Mouse (Mus musculus) cerebellum, adult 9-11 months (tissue): ENCODE data around the gene Efcc1.
"Not testable (repeated sequence)": the region's sequence is repeated elsewhere in the genome, so short reads cannot be mapped to it uniquely, and the experiment has no call there.

ENCODE experiments used
- DNase-seq: peaks from one replicate; pipeline ENCODE4 v3.0.0; 2022

Gene Efcc1

DNA sequence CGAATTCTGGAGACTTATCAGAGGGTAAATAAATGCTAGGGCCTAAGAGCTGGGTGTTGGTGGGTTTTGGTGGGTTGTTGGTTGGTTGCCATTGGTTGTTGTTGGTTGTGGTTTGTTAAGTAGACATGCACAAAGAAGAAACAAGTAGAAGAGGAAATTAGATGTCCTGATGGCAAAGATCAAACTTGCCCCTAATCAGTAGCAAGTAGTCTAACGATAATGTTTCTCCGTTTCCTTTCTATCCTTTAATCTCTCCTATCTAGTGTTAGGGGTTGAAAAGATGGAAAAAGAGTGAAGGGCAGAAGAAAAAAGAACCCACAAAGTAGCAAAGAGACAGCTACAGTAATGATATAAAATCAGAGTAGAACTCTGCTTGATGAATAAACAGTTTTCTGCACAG lies 14.0 kb downstream of the Efcc1 start:
- no peak for DNase-seq

- no peak for DNase-seq
These were observed 14.6 kb downstream of the Efcc1 start for GRCm38 (mm10) chr6:87745301-87745700.

- DNase-seq, result no peak
These were observed 15.4 kb downstream of the Efcc1 start for GRCm38 (mm10) chr6:87746059-87746458.

- no peak for DNase-seq
These were observed 16.2 kb downstream of the Efcc1 start for GRCm38 (mm10) chr6:87746849-87747248.

DNA sequence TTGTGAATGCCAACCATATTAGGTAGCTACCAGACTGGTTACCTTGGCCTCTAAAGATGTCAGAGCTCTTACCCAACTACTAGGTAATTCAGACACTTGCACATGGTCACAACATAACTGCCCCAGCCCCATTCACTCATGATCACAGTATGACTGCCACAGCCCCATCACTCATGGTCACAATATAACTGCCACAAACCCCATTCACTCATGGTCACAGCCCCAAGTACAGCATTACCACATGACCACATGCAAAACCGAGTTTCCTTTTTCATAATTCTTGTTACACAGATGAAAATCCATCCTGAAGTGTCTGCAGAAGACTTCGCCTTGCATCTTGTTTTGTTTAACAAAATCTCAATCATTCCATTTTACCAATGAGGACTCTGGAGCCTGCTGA lies 17.4 kb downstream of the Efcc1 start:
- DNase-seq, result no peak

DNA sequence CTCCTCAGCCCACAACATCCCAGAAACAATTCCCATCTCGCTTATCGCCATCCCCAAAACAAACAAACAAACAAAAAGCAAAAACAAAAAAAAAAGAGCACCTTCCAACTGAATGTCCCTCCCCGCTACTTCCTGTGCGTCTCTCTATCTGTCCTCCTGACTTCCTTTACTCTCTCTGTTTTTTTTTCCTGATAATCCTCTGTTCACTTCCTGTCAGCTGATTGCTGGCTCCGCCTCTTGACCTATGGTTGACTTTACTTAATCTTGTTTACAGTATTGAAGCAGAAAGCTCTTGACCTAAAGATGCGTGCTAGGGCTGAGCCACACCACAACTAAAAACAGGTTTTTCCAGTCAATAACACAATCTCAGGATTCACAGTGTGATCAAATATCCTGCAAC lies 17.9 kb downstream of the Efcc1 start:
- no peak for DNase-seq

DNA sequence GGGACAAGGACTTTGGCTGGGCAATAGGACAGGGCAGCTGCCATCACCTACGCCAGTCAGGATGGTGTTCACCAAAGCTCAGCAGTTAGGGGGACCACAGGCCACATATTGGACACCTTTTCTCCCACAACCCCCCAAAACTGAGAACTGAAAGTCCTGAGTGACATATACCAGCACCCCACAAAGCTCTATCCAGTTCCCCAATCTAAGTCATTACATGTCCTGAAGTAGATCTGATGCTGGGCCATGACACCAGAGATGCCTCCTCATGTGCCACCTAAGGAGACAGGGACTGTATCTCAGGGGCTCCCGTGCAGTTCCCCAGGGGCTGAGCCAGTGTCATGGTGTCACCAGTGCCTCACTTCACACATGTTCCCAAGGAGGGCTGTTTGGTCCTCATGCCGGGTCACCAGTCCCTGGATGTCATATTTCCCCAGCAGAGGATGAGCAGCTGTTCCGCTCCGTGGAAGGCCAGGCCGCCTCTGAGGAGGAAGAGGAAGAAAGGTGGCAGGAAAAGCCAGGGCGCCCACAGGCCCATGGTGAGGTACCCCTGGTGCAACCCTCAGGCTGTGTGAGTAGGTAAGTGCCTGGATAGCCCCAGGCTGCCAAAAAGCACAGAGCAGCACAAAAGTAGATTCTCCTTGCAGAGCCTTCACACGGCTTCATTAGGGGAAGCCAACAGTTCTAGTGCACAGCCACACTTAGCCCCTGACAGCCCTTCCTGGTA lies 19.7 kb downstream of the Efcc1 start:
- DNase-seq, result no peak

- no peak for DNase-seq
These were observed 20.9 kb downstream of the Efcc1 start for GRCm38 (mm10) chr6:87751574-87751973.

- no peak for DNase-seq
These were observed 24.5 kb downstream of the Efcc1 start for GRCm38 (mm10) chr6:87755196-87755595.

DNA sequence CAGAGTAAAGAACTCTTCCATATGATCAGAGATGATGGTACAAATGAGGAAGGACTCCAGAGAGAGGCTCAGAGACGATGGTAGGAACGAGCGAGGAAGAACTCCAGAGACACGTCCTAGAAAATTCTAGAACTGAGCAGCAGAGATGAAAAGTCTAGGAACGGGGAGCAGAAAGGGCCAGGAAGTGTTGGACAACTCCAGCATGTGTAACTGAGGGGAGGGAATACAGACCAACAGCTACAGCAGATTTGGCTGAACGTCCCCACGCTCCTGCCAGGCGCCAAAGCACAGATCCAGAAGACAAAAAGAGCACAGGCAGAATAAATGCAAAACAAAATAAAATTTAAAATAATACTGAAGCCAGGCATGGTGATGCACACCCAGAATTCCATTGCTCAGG lies 26.2 kb downstream of the Efcc1 start:
- DNase-seq, result no peak

DNA sequence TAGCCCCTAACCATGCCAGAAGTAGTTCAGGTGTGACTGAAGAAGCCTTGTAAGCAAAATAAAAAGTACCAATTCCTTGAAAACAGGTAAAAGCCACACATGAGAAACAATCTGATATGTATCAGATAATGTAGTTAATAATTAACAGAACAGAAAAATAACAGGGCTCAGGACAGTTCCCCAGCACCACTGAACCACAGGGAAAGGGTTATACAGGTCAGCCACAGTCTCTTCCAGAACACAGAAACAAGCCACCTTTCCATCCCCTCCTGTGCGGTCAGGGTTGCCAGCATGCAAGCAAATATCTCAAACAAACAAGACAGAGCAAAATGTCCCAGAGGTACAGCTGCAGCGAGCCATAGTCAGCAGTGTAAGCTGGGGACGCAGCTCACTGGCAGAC lies 28.7 kb downstream of the Efcc1 start:
- DNase-seq, result no peak

GRCm38 (mm10) chr6:87759850-87760249 lies 29.2 kb downstream of the Efcc1 start:
- no peak for DNase-seq

DNA sequence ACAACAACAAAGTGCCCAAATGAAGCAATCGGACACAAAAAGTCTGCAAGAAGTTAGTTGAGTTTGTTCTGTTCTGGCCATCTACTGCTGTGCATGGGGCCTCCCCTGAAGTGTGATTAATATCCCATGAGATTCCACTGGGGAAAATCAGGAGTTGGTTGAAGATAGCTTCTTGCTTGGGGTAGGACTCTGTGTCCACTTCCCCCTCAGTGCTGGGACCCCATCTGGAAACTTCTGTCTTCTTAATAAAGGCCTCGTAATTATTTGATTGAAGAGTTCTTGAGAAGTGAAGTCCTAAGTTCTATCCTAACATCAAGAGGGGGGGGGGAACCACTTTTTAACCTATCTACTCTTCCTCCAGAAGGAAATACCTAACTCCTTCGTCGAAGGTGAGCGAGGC lies 31.5 kb downstream of the Efcc1 start:
- DNase-seq, result no peak

DNA sequence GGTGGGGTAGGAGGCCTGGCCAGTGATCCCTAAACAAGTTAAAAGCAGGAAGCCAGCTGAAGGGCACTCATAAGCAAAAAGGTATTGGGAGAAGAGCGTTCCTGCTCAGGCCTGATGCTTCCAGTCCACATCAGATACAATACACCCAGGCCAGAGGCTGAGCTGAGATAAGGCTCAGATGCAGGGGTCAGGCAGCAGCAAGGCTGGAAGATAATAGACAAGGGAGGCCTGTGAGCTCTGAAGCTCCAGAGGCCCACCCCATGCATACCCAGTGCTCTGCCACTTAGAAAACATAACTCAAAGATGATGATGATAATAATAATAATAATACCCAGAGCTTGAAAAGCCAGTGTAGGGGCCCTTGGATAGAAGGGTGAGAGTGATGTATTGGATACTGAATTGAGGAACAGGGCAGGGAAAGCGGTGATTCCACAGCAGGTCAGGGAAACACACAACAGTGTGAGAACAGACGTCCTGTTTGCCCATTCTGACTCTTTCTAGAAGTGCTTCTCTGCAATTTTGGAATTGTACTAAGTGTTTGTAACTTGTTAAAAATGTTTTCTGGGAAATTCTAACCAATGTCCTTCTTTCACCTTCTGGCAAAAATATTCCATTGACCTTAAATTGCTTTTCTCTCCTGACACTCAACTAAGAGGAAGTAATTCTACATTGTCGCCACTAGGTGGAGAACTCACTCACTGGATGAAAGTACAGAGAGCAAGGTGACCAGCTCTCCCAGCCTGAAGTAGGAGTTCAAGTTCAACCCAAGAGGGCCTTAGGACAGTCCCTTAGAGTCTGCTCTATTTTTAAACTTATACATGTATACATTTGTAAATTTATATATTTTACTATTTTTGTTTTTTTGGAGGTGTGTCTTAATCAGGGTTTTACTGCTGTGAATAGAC lies 33.0 kb downstream of the Efcc1 start:
- DNase-seq, result peak; percentile 28

DNA sequence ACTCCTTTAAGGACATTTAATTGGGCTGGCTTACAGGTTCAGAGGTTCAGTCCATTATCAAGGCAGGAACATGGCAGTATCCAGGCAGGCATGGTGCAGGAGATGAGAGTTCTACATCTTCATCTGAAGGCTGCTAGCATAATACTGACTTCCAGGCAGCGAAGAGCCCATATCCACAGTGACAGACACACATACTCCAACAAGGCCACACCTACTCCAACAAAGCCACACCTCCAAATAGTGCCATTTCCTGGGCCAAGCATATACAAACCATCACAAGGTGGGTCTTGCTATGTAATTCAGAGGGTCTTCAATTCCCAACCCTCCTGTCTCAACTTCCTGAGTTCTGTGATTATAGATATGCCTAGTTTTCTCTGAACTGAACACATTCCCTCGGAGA lies 33.6 kb downstream of the Efcc1 start:
- not testable (repeated sequence) for DNase-seq

DNA sequence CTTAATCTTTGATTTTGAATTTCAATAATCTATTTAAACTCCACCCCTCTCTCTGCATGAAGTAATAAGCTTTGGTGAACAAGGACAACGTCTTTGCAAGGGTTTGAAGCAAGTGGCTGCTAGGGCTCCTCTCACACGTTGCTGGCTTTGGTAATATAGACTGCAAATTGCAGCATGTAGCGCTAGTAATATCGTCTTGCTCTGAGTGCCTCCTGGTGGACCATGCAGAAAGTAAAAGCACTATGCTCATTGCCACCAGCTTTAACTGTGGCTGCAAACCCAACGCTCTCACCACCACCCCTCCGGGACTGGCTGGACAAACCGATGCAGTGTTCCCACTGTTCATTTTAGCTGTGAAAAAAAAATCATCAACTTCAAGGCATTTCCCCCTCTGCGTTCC lies 40.0 kb downstream of the Efcc1 start:
- DNase-seq, result no peak

DNA sequence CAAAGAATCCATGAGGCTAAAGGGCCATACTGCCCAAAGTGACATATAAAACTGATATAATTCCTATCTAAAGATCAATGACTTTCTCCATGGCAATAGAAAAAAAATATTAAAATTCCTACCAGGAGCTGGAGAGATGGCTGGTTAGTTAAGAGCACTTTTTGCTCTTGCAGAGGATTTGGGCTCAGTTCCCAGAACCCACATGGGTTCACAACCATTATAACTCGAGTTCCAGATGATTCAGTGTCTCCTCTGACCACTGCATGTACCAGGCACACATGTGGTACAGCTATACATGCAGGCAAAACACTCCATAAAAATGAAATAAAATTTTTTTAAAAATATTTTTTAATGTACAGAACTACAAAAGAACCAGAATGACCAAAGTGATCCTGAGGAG lies 43.8 kb downstream of the Efcc1 start:
- DNase-seq, result no peak

- DNase-seq, result no peak
These were observed 44.2 kb downstream of the Efcc1 start for GRCm38 (mm10) chr6:87774909-87775308.

DNA sequence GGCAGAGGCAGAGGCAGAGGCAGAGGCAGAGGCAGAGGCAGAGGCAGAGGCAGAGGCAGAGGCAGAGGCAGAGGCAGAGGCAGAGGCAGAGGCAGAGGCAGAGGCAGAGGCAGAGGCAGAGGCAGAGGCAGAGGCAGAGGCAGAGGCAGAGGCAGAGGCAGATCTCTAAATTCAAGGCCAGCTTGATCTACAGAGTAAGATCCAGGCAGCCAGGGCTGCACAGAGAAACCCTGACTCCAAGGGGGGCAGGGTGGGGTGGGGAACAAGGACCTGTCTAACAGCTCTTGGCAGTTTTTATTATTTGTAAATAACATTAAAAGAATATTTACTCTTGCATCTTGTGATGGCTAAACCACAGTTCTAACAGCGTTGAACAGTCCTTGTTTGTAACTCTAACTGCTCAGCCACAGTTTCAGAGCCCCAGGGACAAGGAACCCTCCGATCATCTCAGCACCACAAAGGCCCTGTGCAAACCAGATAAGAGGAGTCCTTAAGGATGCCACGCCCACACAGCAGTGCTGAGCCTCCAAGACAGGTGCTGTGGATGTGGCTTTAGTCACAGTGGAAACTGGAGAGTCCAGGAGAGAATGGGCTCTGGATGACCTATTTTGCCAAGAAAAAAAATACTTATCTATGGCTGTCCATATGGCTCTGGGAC lies 45.0 kb downstream of the Efcc1 start:
- no peak for DNase-seq

- no peak for DNase-seq
These were observed 46.0 kb downstream of the Efcc1 start for GRCm38 (mm10) chr6:87776663-87777062.

DNA sequence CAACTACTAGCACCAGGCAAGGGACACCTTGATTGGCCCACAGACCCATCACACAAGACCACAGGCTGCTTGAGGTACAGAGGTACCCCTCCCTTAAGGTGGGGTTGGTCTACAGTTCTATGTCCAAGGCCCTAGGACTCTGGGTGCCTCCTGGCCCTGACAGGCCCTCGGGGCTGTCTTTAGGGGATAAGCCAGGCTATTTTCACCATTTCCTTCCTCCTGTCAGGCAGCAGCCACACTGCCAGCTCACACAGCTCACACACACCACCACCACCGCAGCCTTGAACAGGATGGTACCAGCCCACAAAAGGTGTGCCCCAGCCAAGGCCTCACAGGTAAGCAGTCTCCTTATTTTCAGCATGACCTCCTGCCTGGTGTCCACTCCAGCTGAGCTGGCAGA lies 47.2 kb downstream of the Efcc1 start, which contains the start of gene Gp9:
Gene Gp9 (plus strand): TSS at position 231 of the 400 bp plus-strand sequence.
- no peak for DNase-seq

GRCm38 (mm10) chr6:87778294-87779173 lies 47.9 kb downstream of the Efcc1 start:
- DNase-seq, result no peak
